Mouse (Mus musculus) E14TG2a.4 (cell line): ENCODE measurements at regions not wholly inside any gene's neighbourhood (a gene's known extent, or its start where the extent isn't known, plus 50 kb on each side); places are given as distances from the start of the nearest gene placed in this dataset.

Experiments
- H3K27me3 ChIP-seq: 2 replicates; pipeline ENCODE4 v1.6.1; 2014; ENCODE audit warnings: low read length, control low read depth; ENCODE audit not compliant: insufficient read depth
- H3K36me3 ChIP-seq: 2 replicates; pipeline ENCODE4 v1.6.1; 2014; ENCODE audit warnings: low read length, control low read depth; ENCODE audit not compliant: insufficient read depth
- H3K4me1 ChIP-seq: replicated peaks from 2 replicates; pipeline ENCODE4 v1.6.1; 2014; ENCODE audit warnings: low read depth, low read length, control low read depth
- H3K4me3 ChIP-seq: replicated peaks from 2 replicates; pipeline ENCODE4 v1.5.1; 2014; ENCODE audit warnings: mild to moderate bottlenecking, low read length
- H3K9me3 ChIP-seq: 2 replicates; pipeline ENCODE4 v1.6.1; 2014; ENCODE audit warnings: low read length, control low read depth
- CTCF ChIP-seq: conservative IDR thresholded peaks from 2 replicates; pipeline ENCODE4 v1.5.1; 2014; ENCODE audit warnings: low read length
- NANOG ChIP-seq: IDR thresholded peaks from 2 replicates; pipeline ENCODE4 v1.6.1; 2014; ENCODE audit warnings: borderline replicate concordance, low read length, mixed read lengths
- POU5F1 ChIP-seq: IDR thresholded peaks from 2 replicates; pipeline ENCODE4 v1.6.1; 2014; ENCODE audit warnings: low read length, borderline replicate concordance

- H3K36me3 ChIP-seq: no peaks in the 10 kb centered on the region
- TF ChIP-seq NANOG: no peak
- no peaks in the 10 kb centered on the region for H3K9me3 ChIP-seq
- H3K4me3 ChIP-seq: no peak overlapping the region
- no peaks in the 10 kb centered on the region for H3K27me3 ChIP-seq
- peaks cover 24% of the 10 kb centered on the region for H3K4me1 ChIP-seq
These were observed 418.0 kb upstream of the Id4 start for GRCm38 (mm10) chr13:47843011-47843410.

GRCm38 (mm10) chr13:47843541-47844267 lies 417.3 kb upstream of the Id4 start:
- no peak for TF ChIP-seq NANOG
- TF ChIP-seq CTCF: no peak
- TF ChIP-seq POU5F1: no peak
- Histone ChIP-seq H3K4me1 (peaks cover 30% of the 10 kb centered on the region), H3K9me3 (no peaks in the 10 kb centered on the region), H3K36me3 (no peaks in the 10 kb centered on the region), H3K27me3 (no peaks in the 10 kb centered on the region), H3K4me3 (no peak overlapping the region)

GRCm38 (mm10) chr13:47846713-47847112 lies 414.3 kb upstream of the Id4 start:
- H3K27me3 ChIP-seq: no peaks in the 10 kb centered on the region
- H3K4me3 ChIP-seq: no peak overlapping the region
- H3K9me3 ChIP-seq: no peaks in the 10 kb centered on the region
- peaks cover 52% of the 10 kb centered on the region for H3K4me1 ChIP-seq
- no peaks in the 10 kb centered on the region for H3K36me3 ChIP-seq
- no peak for TF ChIP-seq POU5F1

- TF ChIP-seq NANOG (no peak), POU5F1 (no peak), CTCF (no peak)
- Histone ChIP-seq H3K9me3 (no peaks in the 10 kb centered on the region), H3K4me1 (peaks cover 48% of the 10 kb centered on the region), H3K36me3 (no peaks in the 10 kb centered on the region), H3K4me3 (no peak overlapping the region), H3K27me3 (no peaks in the 10 kb centered on the region)
These were observed 412.4 kb upstream of the Id4 start for GRCm38 (mm10) chr13:47848371-47849188.

- no peak for TF ChIP-seq CTCF
- peak; percentile 96 for TF ChIP-seq NANOG
These were observed 405.5 kb upstream of the Id4 start for GRCm38 (mm10) chr13:47855422-47856108.

GRCm38 (mm10) chr13:47858946-47859345 lies 402.1 kb upstream of the Id4 start:
- no peaks in the 10 kb centered on the region for H3K27me3 ChIP-seq
- no peaks in the 10 kb centered on the region for H3K9me3 ChIP-seq
- H3K4me3 ChIP-seq: no peak overlapping the region
- no peak for TF ChIP-seq POU5F1
- TF ChIP-seq CTCF: no peak
- no peak for TF ChIP-seq NANOG
- H3K36me3 ChIP-seq: no peaks in the 10 kb centered on the region
- H3K4me1 ChIP-seq: peaks cover 68% of the 10 kb centered on the region

More at GRCm38 (mm10) chr13:47855422-47856108, 405.5 kb upstream of the Id4 start:
- peak overlapping the region; percentile 64 for H3K4me3 ChIP-seq
- H3K9me3 ChIP-seq: no peaks in the 10 kb centered on the region
- no peaks in the 10 kb centered on the region for H3K36me3 ChIP-seq
- H3K4me1 ChIP-seq: peaks cover 80% of the 10 kb centered on the region
- no peaks in the 10 kb centered on the region for H3K27me3 ChIP-seq

- Histone ChIP-seq H3K4me3 (no peak overlapping the region), H3K9me3 (no peaks in the 10 kb centered on the region), H3K27me3 (no peaks in the 10 kb centered on the region), H3K4me1 (peaks cover 59% of the 10 kb centered on the region), H3K36me3 (no peaks in the 10 kb centered on the region)
- TF ChIP-seq CTCF: no peak
- no peak for TF ChIP-seq NANOG
- no peak for TF ChIP-seq POU5F1
These were observed 400.7 kb upstream of the Id4 start for GRCm38 (mm10) chr13:47860316-47860715.

- H3K9me3 ChIP-seq: no peaks in the 10 kb centered on the region
- peaks cover 35% of the 10 kb centered on the region for H3K4me1 ChIP-seq
- H3K4me3 ChIP-seq: no peak overlapping the region
- no peaks in the 10 kb centered on the region for H3K36me3 ChIP-seq
- no peaks in the 10 kb centered on the region for H3K27me3 ChIP-seq
- TF ChIP-seq CTCF (no peak), NANOG (no peak), POU5F1 (no peak)
These were observed 398.1 kb upstream of the Id4 start for GRCm38 (mm10) chr13:47862896-47863295.
